Mouse (Mus musculus) G1E-ER4 (cell line): ENCODE data around the gene Clybl. TPM values are rescaled to one million over a fixed set of nuclear protein-coding genes. Genes with fewer than 3 reads are reported as not detected.

Experiments used
- GATA1 ChIP-seq: IDR thresholded peaks from one replicate; pipeline ENCODE4 v1.8.0; 2012; ENCODE audit warnings: low read length, inconsistent platforms
- polyA plus RNA-seq: library from polyadenylated mRNA; stranded (reverse); fragments of >175 nt; gene quantifications from 2 replicates; pipeline ENCODE4 v1.2.3, GENCODE M21; 2012

Clybl gene
- polyA plus RNA-seq, 1 experiment: 30.1 TPM

GRCm38 (mm10) chr14:122389684-122390370 is 208.3 kb downstream of the Clybl start:
- TF ChIP-seq GATA1: no peak

- TF ChIP-seq GATA1: no peak
Measured at GRCm38 (mm10) chr14:122390935-122391334, 209.4 kb downstream of the Clybl start.

GRCm38 (mm10) chr14:122393119-122393518 is 211.6 kb downstream of the Clybl start:
- no peak for TF ChIP-seq GATA1

- TF ChIP-seq GATA1: no peak
Measured at GRCm38 (mm10) chr14:122398676-122399075, 217.2 kb downstream of the Clybl start.

- TF ChIP-seq GATA1: no peak
Measured at GRCm38 (mm10) chr14:122399906-122400305, 218.4 kb downstream of the Clybl start.

- TF ChIP-seq GATA1: no peak
Measured at GRCm38 (mm10) chr14:122401886-122402285, 220.4 kb downstream of the Clybl start.

- no peak for TF ChIP-seq GATA1
Measured at GRCm38 (mm10) chr14:122402716-122403258, 221.3 kb downstream of the Clybl start.

- TF ChIP-seq GATA1: no peak
Measured at GRCm38 (mm10) chr14:122403422-122403940, 222.0 kb downstream of the Clybl start.

- no peak for TF ChIP-seq GATA1
Measured at GRCm38 (mm10) chr14:122404596-122405154, 223.2 kb downstream of the Clybl start.

GRCm38 (mm10) chr14:122405236-122405635 is 223.7 kb downstream of the Clybl start:
- no peak for TF ChIP-seq GATA1

- TF ChIP-seq GATA1: no peak
Measured at GRCm38 (mm10) chr14:122405897-122406540, 224.5 kb downstream of the Clybl start.

GRCm38 (mm10) chr14:122406541-122407219 is 225.2 kb downstream of the Clybl start:
- no peak for TF ChIP-seq GATA1

GRCm38 (mm10) chr14:122412841-122413541 is 231.5 kb downstream of the Clybl start:
- no peak for TF ChIP-seq GATA1

- no peak for TF ChIP-seq GATA1
Measured at GRCm38 (mm10) chr14:122413542-122413928, 232.0 kb downstream of the Clybl start.

GRCm38 (mm10) chr14:122414786-122415185 is 233.3 kb downstream of the Clybl start:
- TF ChIP-seq GATA1: no peak
